Mouse (Mus musculus): ENCODE results near the gene Tnfaip8l2.
"Not testable (repeated sequence)": the region's sequence is repeated elsewhere in the genome, so short reads cannot be mapped to it uniquely, and the experiment has no call there.

Gene Tnfaip8l2

DNA sequence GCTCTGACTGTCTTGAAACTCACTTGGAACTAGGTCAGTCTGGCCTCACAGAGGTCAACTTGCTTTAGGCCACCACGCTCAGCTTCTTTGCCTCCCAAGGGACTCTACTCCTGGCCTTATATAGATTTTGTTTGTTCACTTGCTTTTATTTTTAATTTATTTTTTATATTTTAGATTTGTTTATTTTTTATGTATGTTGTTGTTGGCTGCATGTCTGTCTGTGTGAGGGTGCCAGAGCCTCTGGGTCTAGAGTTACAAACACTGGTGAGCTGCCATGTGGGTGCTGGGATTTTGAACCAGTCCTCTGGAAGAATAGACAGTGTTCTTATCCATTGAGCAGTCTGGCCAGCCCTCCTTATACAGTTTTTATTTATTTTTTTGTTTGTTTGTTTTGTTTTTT is 29.4 kb downstream of the Tnfaip8l2 start:
- DNase-seq (ENCODE audit: low spot score), result no peak

DNA sequence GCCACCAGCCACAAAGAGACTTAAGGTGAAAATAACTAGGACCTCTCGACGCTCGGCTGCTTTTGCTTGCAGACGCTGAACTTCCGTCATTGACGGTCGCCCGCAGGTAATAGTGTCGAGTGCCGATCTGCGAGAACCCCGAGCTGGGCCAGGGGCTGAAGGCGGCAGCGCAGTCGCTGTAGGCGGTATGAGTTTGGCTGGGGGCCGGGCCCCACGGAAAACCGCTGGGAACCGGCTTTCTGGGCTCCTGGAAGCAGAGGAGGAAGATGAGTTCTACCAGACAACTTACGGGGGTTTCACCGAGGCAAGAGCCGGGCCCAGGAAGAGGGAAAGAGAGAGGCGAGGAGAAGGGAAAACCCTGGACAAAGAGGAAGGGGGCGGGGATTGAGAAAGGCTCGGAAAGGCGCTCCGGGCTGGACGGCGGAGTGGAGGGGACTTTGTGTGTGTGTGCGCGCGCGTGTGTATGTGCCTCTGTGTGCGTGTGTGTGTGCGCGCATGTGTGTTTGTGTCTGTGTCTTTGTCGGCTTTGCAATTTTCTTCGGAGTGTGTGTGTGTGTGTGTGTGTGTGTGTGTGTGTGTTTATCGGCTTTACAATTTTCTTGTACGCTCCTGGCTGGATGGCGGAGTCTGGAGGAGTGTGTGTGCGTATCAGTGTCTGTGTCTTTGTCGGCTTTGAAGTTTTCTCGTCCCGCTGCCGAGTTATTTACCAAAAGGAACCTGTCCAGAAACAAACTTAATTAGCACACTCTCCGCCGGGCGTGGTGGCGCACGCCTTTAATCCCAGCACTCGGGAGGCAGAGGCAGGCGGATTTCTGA is 31.0 kb downstream of the Tnfaip8l2 start, which contains the start of gene Vps72:
Gene Vps72, plus strand, starts transcription at position 112 of the 816 bp plus-strand sequence.
- peak; percentile 61 for DNase-seq (ENCODE audit: low spot score)

DNA sequence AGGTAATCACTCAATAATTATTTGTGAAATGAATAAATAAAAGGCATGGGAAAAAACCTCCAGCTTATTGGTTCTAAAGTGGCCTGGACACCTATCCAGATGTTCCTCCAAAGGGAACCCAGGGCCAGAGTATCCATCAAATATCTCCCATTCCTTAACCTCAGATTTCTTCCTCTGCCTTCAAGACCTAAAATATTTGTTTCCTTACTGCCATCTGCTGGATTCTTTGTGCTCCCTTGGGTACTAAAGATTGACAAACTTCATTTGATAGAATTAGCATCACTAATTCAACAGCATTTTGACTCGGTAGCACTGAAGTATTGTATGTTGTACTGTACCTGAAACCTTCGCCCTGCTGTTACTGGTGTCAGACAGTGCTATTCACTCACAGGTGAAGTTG is 34.3 kb downstream of the Tnfaip8l2 start:
- DNase-seq (ENCODE audit: low spot score), result no peak

DNA sequence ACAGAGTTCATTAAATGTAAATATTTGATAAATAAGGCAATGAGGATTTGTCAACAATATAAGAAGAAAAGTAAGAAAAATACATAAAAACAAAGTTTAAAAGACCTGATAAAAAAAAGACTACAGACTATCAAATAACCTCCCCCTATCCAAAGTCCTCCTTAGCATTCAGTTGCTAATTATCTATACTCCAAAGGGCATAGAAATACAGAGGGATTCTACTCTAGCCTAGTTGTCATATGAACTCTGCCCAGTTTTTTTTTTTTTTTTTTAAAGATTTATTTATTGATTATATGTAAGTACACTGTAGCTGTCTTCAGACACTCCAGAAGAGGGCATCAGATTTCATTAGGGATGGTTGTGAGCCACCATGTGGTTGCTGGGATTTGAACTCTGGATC is 34.9 kb downstream of the Tnfaip8l2 start:
- DNase-seq (ENCODE audit: low spot score), result not testable (repeated sequence)

DNA sequence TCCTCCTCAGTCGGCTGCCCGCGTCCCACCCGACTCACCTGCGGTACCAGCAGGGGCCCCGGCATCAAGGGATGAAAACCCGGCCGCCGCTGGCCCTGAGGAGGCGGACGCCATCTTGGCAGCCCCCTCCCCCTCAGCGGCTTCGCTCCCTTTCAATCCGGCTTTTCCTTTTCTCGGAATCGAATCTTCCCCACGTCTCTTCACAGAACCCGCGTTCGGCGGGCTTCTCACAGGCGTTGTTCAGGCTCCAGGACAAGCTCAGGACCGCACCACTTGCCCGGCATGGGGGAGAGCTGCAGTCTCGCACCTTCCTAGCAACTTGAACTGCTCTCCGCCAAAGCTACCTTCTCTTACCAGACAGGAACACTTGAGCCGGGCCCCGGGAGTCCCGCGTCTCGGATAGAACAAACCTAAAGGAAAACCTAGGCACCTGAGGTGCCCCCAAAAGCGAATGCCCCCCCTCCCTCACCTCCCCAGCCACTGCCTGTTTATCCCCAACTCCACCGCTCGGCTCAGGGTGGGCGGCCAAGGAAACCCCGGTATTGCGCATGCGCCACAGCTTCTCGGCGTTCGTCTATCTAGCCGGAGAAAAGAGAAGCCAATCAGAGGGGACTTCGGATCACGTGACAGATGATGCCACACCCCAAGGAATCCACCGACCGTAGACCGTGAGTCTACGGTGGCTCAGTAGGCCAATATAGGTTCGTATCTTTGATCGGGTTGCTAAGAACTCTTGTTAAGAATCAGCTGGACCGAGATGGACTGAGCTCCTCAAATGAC is 35.6 kb downstream of the Tnfaip8l2 start, which contains the start of gene Pip5k1a:
Gene Pip5k1a, minus strand, starts transcription at position 593 of the 780 bp plus-strand sequence.
- DNase-seq (ENCODE audit: low spot score), result peak; percentile 93

DNA sequence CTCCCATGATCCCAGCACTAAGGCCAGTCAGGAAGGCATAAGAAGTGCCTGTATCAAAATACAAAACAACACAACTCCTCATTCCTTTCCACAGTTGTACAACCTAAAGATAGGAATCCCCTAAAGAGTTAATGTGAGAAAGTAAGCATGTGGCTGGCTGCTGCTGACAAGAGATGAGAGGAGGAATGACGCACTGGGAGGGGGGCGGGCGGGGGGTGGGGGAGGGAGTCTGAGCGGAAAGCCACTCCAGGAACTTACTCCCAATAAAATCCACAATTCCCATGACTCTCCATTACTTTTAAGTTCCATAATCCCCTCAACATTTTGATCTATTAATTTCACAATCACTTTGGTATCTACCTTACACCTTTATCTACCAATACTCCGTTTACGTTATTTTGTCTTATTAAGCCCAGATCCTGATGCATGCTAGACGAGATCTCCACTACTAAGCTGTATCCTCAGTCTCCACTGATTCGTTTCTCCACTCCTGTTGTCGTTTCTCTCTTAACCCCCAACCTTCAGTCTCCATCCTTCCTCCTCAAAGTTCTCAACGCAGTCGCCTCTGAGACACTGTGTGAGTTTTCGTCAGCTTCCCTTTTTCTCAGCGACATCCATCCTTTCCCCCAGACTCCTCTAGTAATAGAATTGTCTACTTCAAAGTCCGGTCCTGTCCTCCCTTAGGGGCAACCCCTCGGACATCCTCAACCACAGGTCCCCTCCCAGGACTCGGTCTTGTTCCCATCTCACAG is 36.4 kb downstream of the Tnfaip8l2 start:
- no peak for DNase-seq (ENCODE audit: low spot score)

DNA sequence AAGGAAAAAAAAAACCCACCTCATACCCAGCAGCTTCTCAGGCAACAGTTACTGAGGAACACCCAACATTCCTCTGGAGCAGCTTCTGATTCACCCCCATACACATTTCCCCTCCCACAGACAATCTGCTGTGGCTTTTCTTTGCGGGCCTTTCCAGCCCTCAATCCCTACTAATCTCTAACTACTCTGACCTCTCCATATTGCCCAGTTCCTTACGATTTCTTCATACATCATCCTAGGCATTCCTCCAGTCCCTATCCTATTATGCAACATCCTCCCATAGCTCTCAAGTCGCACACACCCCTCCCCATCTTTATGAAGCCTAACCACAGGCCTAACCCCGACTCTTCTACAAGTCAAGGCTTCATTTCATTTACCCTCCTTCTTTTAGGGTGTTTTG is 37.0 kb downstream of the Tnfaip8l2 start:
- DNase-seq (ENCODE audit: low spot score), result no peak

DNA sequence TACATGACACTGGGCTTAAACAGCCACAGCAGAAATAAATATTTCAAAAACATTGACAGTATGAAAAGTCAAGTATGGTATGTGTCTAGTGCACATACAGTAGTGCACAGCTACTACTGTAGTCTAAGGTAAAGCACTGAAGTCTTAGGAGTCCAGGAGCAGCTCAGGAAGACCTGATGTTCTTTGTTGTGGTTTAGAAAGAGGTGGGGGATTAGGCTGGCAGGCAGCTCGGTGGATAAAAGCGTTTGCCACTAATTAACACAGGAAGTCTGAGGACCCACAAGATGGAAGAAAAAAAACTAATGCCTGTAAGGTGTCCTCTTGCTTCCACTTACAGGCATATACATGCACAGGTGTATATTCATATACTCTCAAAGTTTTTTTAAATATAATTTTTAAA is 41.3 kb downstream of the Tnfaip8l2 start:
- DNase-seq (ENCODE audit: low spot score), result no peak
